Mouse (Mus musculus) myocyte (in vitro differentiated cells): ENCODE data around the gene Kcna10.

Experiments used
- CEBPB ChIP-seq: IDR thresholded peaks from 2 replicates; pipeline ENCODE4 v1.6.1; 2011; ENCODE audit warnings: mild to moderate bottlenecking, moderate library complexity; ENCODE audit not compliant: poor library complexity, insufficient read depth, severe bottlenecking
- MAX ChIP-seq: IDR thresholded peaks from one replicate; pipeline ENCODE4 v1.6.1; 2011; ENCODE audit warnings: low read depth, mild to moderate bottlenecking, control low read depth
- POLR2A ChIP-seq: IDR thresholded peaks from one replicate; pipeline ENCODE4 v1.6.1; 2011; ENCODE audit warnings: low read depth, mild to moderate bottlenecking, control low read depth, moderate library complexity; ENCODE audit not compliant: insufficient read length
- TCF12 ChIP-seq: IDR thresholded peaks from one replicate; pipeline ENCODE4 v1.6.1; 2011; ENCODE audit warnings: mild to moderate bottlenecking, control low read depth; ENCODE audit not compliant: poor library complexity, insufficient read depth, severe bottlenecking
- USF1 ChIP-seq: IDR thresholded peaks from one replicate; pipeline ENCODE4 v1.6.1; 2011; ENCODE audit warnings: low read depth, mild to moderate bottlenecking, control low read depth, moderate library complexity

- TF ChIP-seq POLR2A, result no peak
- TF ChIP-seq TCF12, result no peak
- no peak for TF ChIP-seq USF1
- no peak for TF ChIP-seq CEBPB
- TF ChIP-seq MAX, result no peak
Measured at GRCm38 (mm10) chr3:107233945-107234344, 51.1 kb downstream of the Kcna10 start.
